Mouse (Mus musculus): ENCODE results near the gene Dok7.

- TF ChIP-seq CTCF (IDR thresholded peaks at IDR 0.05; ENCODE audit: low read depth, low read length) (no peak), POLR2A (IDR thresholded peaks at IDR 0.05; ENCODE audit: extremely low read depth, insufficient read depth, low read length) (no peak)
Observed at GRCm38 (mm10) chr5:35133468-35133867, 76.9 kb downstream of the Dok7 start.
